Mouse (Mus musculus) megakaryocyte, embryonic 14.5 days (primary cell): ENCODE results near the gene Ptprf.

Source experiments
- FLI1 ChIP-seq: IDR thresholded peaks from 2 replicates; pipeline ENCODE4 v1.6.1; 2012; ENCODE audit warnings: low read length, inconsistent platforms, mixed read lengths
- GATA1 ChIP-seq: IDR thresholded peaks from 3 replicates; pipeline ENCODE4 v1.6.1; 2012; ENCODE audit warnings: mixed read lengths, low read length, inconsistent platforms, borderline replicate concordance

DNA sequence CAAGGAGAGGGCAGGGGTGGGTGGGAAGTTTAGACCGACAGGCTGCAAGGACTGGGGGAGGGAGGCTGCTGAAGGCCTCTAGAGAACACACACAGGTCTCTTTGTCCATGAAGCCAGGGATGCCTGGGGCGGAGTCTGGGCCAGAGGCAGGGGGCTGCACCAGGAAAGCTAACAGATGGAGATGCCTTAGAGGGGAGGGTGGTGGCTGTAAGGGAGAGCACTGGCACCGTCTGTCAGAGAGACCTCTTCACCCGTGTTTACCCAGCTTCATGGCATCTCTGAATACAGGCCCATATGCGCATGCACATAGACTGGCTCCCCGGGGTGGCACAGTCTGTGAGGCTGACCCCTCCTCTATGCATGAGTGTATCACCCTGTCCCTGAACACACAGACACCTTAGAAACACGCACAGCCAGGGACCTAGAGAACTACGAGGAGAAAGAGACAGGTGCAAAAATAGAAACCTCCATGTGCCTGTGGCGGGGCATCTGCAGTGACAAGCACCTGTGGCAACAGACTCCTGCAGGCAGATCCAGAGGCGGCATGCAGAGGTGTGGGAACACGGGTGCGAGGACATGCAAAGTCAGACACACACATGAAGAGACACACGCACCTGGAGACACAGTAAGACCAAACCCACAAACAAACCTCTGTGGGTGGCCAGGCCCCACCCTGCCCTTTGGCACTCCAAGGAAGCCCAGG, 29.3 kb downstream of the Ptprf start:
- TF ChIP-seq GATA1 (no peak), FLI1 (no peak)
